Mouse (Mus musculus): ENCODE data around the gene Prg3.

The Prg3 gene

GRCm38 (mm10) chr2:84999486-85000181, 11.6 kb downstream of the Prg3 start:
- DNase-seq: no peak

GRCm38 (mm10) chr2:85001497-85001896, 13.5 kb downstream of the Prg3 start:
- no peak for DNase-seq

DNA sequence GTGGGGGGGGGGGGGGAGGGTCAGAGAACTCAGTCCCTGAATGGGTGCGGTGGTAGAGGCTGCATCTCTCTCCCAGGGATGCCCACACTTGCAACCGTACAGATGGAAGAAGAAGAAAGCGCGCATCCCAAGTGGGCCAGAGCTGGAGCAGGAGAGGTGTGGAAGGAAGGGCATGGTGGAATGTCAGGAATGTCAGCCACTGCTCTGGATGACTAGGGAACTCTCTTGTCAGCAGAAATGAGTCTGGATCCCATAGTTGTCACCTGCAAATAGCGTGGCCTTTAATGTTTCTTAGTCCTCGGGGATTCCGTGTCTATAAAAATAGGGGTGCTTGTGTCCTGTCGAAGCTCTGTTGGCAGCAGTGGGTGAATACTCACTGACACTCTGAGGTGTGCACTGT, 14.6 kb downstream of the Prg3 start:
- no peak for DNase-seq

DNA sequence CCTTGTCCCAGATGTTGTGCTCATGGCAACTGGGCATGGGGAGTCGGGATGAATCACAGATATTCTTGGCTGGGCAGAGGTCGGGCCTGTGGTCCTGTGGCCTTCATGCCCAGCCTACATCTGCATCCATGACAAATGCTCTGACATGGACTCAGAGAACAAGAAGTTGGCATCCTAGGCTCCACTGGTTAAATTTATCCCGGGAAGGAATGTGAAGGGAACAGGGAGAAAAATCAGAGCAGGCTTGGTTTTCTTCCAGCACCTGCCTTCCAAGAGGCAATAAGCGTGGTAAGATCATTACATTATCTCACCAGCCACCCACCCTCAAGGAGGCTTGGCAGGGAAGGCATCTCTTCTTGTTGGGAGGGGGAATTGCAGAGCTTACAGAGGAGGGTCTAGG, 16.3 kb downstream of the Prg3 start:
- DNase-seq: no peak

DNA sequence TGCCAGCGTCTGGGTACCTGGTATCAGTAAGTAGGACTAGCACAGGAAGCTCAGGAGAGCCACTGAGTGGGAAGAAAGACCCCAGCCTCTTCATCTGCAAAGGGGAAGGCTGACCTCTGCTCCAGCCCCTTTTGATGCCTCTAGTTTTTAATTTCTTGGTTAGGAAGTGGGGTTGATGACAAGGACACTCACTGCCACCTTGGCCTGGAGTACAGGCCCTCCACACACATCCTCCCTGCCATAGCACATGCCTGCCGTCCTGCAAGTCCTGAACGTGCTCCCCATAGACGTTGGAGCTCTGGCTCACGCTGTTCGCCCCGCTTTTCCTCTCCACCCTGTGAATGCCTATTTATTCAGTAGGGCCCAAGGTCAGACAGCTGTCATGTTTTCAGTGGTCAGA, 18.6 kb downstream of the Prg3 start:
- DNase-seq: no peak

- DNase-seq: peak; percentile 4 to 10
Measured at GRCm38 (mm10) chr2:85007729-85008128, 19.7 kb downstream of the Prg3 start.

GRCm38 (mm10) chr2:85009212-85009611, 21.2 kb downstream of the Prg3 start:
- no peak for DNase-seq

- no peak for DNase-seq
Measured at GRCm38 (mm10) chr2:85011906-85012604, 24.0 kb downstream of the Prg3 start.

- no peak for DNase-seq
Measured at GRCm38 (mm10) chr2:85012679-85013078, 24.7 kb downstream of the Prg3 start.

- DNase-seq: no peak
Measured at GRCm38 (mm10) chr2:85013826-85014587, 26.0 kb downstream of the Prg3 start.

DNA sequence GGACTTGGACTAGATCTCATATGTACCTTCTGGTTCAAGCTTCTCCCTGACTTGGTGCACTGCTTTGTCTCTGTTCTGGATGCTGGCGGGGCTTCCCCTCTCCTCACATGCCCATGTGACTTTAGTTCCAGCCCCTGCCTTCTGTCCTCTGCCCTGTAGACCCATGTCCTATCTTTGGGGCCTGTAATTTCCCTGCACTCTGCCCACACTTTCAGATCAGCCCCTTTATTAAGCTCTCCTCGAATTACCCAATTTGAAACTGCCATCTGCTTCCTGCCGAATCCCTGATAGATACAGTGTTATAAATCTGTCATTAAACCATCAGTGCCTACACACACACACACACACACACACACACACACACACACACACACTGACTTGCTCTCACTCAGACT, 26.6 kb downstream of the Prg3 start:
- no peak for DNase-seq

DNA sequence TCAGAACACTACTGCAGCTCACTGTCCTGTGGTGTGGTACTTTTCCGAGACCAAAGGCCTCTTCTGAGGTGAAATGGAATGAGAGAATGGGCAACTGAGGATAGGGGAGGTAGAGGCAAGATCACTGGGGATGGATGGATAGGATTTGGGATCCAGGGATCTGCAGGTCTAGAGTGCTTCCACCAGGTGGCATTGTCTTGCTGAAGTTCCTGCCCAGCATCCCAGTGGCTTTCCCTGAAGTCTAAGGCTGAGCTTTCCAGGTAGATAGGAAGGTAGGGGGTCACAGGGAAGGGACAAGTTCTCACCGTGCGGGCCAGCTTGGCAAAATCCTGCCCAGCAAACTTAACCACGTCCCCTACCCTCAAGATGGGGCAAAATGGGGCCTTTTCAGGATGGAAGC, 34.0 kb downstream of the Prg3 start:
- DNase-seq: no peak

DNA sequence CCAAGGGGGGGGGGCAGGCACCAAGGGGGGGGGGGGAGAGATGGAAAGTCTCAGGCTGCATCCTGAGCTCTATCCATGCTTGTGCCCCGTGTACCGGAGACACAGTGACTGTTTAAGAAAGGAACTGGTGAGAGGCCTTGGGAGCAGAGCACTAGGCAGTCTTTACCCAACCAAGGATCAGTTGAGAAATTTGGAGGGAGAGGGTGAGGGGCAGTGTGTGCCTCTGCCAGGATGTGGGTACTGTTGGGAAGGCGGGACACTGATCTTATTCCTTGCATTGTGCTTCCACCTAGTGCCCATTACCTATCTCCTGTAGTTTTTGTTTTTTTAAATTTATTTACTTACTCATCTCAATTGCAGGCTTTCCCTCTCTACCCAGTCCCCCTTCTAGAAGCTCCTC, 38.2 kb downstream of the Prg3 start:
- DNase-seq: no peak

- no peak for DNase-seq
Measured at GRCm38 (mm10) chr2:85027281-85027680, 39.3 kb downstream of the Prg3 start.

DNA sequence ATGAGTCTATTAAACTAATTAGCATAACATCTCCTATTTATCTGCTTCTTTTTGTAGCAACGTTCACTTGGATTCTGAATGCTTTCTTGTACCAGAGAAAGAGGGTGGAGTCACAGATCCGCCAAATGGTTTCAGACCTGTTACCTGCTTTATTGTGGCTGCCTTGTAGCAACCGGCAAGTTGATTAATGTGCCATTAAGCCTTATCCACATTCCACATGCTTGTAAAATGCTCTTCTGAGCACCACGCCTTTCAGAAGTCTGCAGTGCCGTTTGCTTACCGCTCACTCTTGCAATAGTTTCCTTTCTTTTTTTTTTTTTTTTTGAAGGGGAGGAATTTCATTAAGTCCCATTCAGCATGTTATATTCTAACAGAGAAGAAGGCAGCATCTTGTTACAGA, 41.9 kb downstream of the Prg3 start:
- no peak for DNase-seq

DNA sequence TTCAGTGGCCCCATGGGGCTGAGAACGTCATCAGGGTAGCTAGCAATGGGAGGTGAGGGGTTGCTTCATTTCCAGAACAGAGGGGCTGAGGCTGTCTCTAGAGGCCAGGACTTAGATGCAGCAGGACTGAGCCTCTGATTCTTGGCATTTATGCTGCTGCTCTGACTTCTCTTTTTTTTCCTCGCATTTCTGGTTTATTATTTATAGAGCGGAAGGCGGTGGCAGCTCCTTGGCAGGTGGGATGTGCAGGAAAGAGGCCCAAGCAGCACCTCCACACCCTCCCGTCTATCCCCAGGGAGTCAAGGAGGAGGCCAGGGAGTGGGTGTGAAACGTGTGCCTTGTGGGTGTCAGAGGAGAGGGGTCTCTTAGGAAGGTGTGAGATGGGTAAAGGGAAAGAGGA, 43.0 kb downstream of the Prg3 start:
- DNase-seq: no peak

- no peak for DNase-seq
Measured at GRCm38 (mm10) chr2:85033121-85033520, 45.1 kb downstream of the Prg3 start.

- DNase-seq: no peak
Measured at GRCm38 (mm10) chr2:85034169-85034568, 46.2 kb downstream of the Prg3 start.

GRCm38 (mm10) chr2:85036507-85037046, 48.6 kb downstream of the Prg3 start:
- DNase-seq: peak in 1 of 2 experiments; percentile 21

DNA sequence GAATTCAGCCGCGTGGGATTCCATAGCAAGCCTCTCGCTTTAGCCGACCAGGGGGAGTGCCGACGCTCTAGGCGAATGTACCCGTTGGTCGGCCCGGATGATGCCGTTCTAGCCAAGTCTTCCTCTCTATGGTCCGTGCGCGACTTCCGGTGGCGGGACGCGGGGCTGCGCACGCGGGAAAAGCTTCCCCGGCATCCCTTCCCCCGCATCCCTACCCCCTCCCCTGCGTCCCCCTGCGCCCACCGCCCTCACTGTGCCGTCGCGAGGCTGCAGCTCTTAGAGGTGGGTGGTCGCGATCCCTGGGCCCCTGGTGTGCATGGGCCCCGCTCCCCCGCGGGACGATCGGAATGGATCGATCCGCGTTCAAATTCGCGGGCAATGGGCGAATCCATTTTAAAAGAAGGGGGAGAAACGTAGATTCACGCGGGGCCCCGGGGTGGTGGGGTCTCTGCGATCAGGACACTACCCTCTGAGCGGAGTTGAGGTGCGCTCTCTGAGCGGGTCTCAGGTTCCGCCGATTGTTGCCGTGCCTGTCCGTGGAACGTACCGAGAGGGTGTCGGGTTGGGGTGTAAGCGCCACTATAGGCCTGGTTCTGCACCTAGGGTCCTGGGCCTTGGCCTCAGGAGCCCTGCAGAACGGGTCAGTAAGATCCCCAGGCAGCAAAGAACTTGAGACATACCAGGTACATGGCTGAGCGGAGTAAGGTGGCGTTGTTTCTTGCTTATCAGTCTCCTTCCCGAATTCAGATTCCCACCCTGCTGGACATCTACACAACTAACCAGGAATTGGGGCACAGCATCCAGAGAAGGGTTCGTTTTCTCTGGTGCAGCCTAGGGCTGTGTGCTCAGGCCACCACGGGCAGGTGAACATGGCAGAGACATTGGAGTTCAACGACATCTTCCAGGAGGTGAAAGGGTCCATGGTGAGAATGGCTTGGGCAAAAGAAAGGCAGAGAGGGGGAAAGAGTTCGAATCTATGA, 49.3 kb downstream of the Prg3 start, which contains the start of the genes Ssrp1 and P2rx3:
Gene Ssrp1 (plus strand): TSS at position 188 of the 980 bp plus-strand sequence.
Gene P2rx3 (minus strand): TSS at position 416 of the 980 bp plus-strand sequence.
- DNase-seq: peak; percentile 89 to 94

GRCm38 (mm10) chr2:85038336-85038735, 50.3 kb downstream of the Prg3 start:
- no peak for DNase-seq
